Mouse (Mus musculus) limb, embryonic 14.5 days (tissue): ENCODE data around the gene Cnot8. TPM values are rescaled to one million over a fixed set of nuclear protein-coding genes. Genes with fewer than 3 reads are reported as not detected.

Experiments
- ATAC-seq: fragments of 200-750 bp; cut with Nextera tagmentation; 2 replicates; pipeline ENCODE4 v1.8.0; 2017; ENCODE audit warnings: low read depth, moderate number of reproducible peaks, moderate TSS enrichment; ENCODE audit not compliant: low FRiP score
- DNase-seq: peaks from one replicate; pipeline ENCODE4 v3.0.0-alpha.2; 2015; ENCODE audit warnings: low spot score
- H3K27ac ChIP-seq: fragments of 300-500 bp; sonication (generic); replicated peaks from 2 replicates; pipeline ENCODE4 v1.5.1; 2014; ENCODE audit warnings: low read depth, mild to moderate bottlenecking, low read length, moderate library complexity, mixed read lengths
- H3K27me3 ChIP-seq: fragments of 300-500 bp; sonication (generic); 2 replicates; pipeline ENCODE4 v1.6.1; 2014; ENCODE audit warnings: low read length, mixed read lengths; ENCODE audit not compliant: control insufficient read depth, insufficient read depth
- H3K36me3 ChIP-seq: fragments of 300-500 bp; sonication (generic); 2 replicates; pipeline ENCODE4 v1.6.1; 2014; ENCODE audit warnings: mild to moderate bottlenecking, low read length, moderate library complexity, mixed read lengths; ENCODE audit not compliant: control insufficient read depth, insufficient read depth
- H3K4me1 ChIP-seq: fragments of 300-500 bp; sonication (generic); 2 replicates; pipeline ENCODE4 v1.6.1; 2014; ENCODE audit warnings: antibody characterized with exemption, low read length, mixed read lengths; ENCODE audit not compliant: control insufficient read depth, insufficient read depth
- H3K4me2 ChIP-seq: fragments of 300-500 bp; sonication (generic); replicated peaks from 2 replicates; pipeline ENCODE4 v1.6.1; 2014; ENCODE audit warnings: low read depth, mild to moderate bottlenecking, low read length, moderate library complexity; ENCODE audit not compliant: severe bottlenecking
- H3K4me3 ChIP-seq: fragments of 300-500 bp; sonication (generic); replicated peaks from 2 replicates; pipeline ENCODE4 v1.5.1; 2014; ENCODE audit warnings: low read length
- H3K9ac ChIP-seq: fragments of 300-500 bp; sonication (generic); 2 replicates; pipeline ENCODE4 v1.6.1; 2014; ENCODE audit warnings: mild to moderate bottlenecking, low read depth, low read length, moderate library complexity; ENCODE audit not compliant: severe bottlenecking
- H3K9me3 ChIP-seq: fragments of 300-500 bp; sonication (generic); 2 replicates; pipeline ENCODE4 v1.6.1; 2016; ENCODE audit warnings: low read length; ENCODE audit not compliant: control insufficient read depth
- POLR2A ChIP-seq: fragments of 200-500 bp; IDR thresholded peaks from 2 replicates; pipeline ENCODE4 v1.8.0; 2012; ENCODE audit warnings: inconsistent platforms, mild to moderate bottlenecking, moderate library complexity, borderline replicate concordance; ENCODE audit not compliant: insufficient read depth, insufficient read length; ENCODE audit errors: extremely low read depth
- WGBS: fragments of 180-500 bp; shearing (Covaris S2); extraction: QIAGEN DNeasy Blood & Tissue Kit; methylation state at CpG from one replicate; pipeline ENCODE4 v1.1.7; 2014; 5-methylcytosine and 5-hydroxymethylcytosine counted together
- polyA plus RNA-seq, 2 experiments: library from polyadenylated mRNA; depleted of rRNA in 1 of 2; stranded (reverse) in 1 of 2; unstranded in 1 of 2; fragments of >200 nt; fragmentation: Nextera tagmentation in 1 of 2; extraction: Ambion mirVana in 1 of 2; gene quantifications; 2 replicates each; pipeline versions ENCODE4 v1.2.1 to v1.2.3; 2012 to 2014

Gene Cnot8
- polyA plus RNA-seq, 2 experiments: 90.1 to 97.2 TPM

- Histone ChIP-seq H3K9me3 (no peaks in the 10 kb centered on the region), H3K4me1 (peaks cover 7% of the 10 kb centered on the region; the same call in 1 of the 2 replicates), H3K4me3 (no peak overlapping the region), H3K27ac (no peak overlapping the region), H3K4me2 (no peak overlapping the region), H3K36me3 (no peaks in the 10 kb centered on the region), H3K9ac (no peak overlapping the region), H3K27me3 (no peaks in the 10 kb centered on the region)
- no peak for TF ChIP-seq POLR2A
- ATAC-seq: no peak
- no peak for DNase-seq
- WGBS: 92% methylated on average over 2 of the region's 2 CpGs
Measured at GRCm38 (mm10) chr11:58100006-58100405, 3.9 kb upstream of the Cnot8 start.

DNA sequence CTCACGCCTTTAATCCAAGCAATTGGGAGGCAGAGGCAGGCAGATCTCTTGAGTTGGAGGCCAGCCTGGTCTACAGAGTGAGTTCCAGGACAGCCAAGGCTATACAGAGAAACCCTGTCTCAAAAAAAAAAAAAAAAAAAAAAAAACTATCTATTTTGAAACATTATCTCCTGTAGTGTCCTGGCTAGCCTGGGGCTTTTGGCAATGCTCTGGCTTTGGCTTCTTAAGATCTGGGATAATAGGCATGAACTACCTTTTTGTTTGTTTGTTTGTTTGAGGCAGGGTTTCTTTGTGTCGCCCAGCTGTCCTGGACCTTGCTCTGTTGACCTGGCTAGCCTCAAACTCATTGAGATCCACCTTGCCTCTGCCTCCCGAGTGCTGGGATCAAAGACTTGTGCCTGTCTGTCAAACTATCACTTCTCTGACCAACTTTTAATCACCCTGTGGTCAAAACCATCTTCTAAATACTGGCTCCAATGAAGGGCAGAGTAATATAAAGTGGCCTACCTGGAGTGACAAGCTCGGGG, 2.7 kb upstream of the Cnot8 start:
- no peak for ATAC-seq
- no peaks in the 10 kb centered on the region for H3K27me3 ChIP-seq
- TF ChIP-seq POLR2A: no peak
- H3K4me2 ChIP-seq: no peak overlapping the region
- H3K9ac ChIP-seq: no peak overlapping the region
- DNase-seq: no peak
- H3K9me3 ChIP-seq: no peaks in the 10 kb centered on the region
- no peak overlapping the region for H3K27ac ChIP-seq
- H3K36me3 ChIP-seq: no peaks in the 10 kb centered on the region
- H3K4me3 ChIP-seq: no peak overlapping the region
- H3K4me1 ChIP-seq: peaks cover 12% of the 10 kb centered on the region
- WGBS: 82% methylated on average over 4 of the region's 4 CpGs

DNA sequence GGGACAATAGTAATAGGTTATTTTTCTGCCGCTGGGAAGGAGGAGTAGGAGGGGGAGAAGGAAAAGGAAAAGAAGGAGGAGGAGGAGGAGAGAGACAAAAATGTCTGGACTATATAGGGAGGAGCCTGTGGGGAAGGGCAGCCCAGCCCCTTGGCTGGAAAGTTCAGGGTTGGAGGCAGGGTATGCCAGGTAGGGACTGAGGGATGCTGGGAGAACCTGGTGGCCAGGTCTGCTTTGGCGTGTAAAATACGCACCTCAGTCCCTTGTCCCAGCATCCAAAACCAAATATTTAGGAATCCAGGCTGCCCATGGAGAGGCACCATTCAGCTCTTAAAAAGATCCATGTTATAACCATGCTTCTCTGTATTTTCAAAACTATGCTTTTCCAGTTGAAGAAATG, 1.8 kb upstream of the Cnot8 start:
- ATAC-seq (no peak), DNase-seq (no peak)
- no peak overlapping the region for H3K9ac ChIP-seq
- no peak overlapping the region for H3K4me3 ChIP-seq
- 75% methylated on average over 3 of the region's 3 CpGs for WGBS
- no peaks in the 10 kb centered on the region for H3K36me3 ChIP-seq
- H3K27me3 ChIP-seq: no peaks in the 10 kb centered on the region
- no peak overlapping the region for H3K4me2 ChIP-seq
- no peaks in the 10 kb centered on the region for H3K9me3 ChIP-seq
- no peak for TF ChIP-seq POLR2A
- no peak overlapping the region for H3K27ac ChIP-seq
- H3K4me1 ChIP-seq: peaks cover 12% of the 10 kb centered on the region

GRCm38 (mm10) chr11:58102581-58103343, 1.2 kb upstream of the Cnot8 start:
- Histone ChIP-seq H3K9me3 (no peaks in the 10 kb centered on the region), H3K4me3 (peak overlapping the region; percentile 93), H3K4me2 (peak overlapping the region; percentile 74), H3K9ac (peak overlapping the region; percentile 61), H3K27ac (peak overlapping the region; percentile 65), H3K27me3 (no peaks in the 10 kb centered on the region), H3K36me3 (no peaks in the 10 kb centered on the region), H3K4me1 (peaks cover 12% of the 10 kb centered on the region)
- TF ChIP-seq POLR2A: no peak
- ATAC-seq: no peak
- WGBS: 88% methylated on average over 9 of the region's 9 CpGs
- no peak for DNase-seq

- H3K27me3 ChIP-seq: no peaks in the 10 kb centered on the region
- H3K4me3 ChIP-seq: peak overlapping the region; percentile 93
- peak; percentile 16 for ATAC-seq
- peak overlapping the region; percentile 65 for H3K27ac ChIP-seq
- no peaks in the 10 kb centered on the region for H3K9me3 ChIP-seq
- peak overlapping the region; percentile 61 for H3K9ac ChIP-seq
- no peak for DNase-seq
- no peak for TF ChIP-seq POLR2A
- 56% methylated on average over 12 of the region's 13 CpGs for WGBS
- H3K36me3 ChIP-seq: no peaks in the 10 kb centered on the region
- peaks cover 12% of the 10 kb centered on the region for H3K4me1 ChIP-seq
- H3K4me2 ChIP-seq: peak overlapping the region; percentile 74
Measured at GRCm38 (mm10) chr11:58103344-58103653, 654 bp upstream of the Cnot8 start.
